Mouse (Mus musculus) liver, embryonic 16.5 days (tissue): ENCODE measurements around the gene Glrb. TPM values are rescaled to one million over a fixed set of nuclear protein-coding genes. Genes with fewer than 3 reads are reported as not detected.

ENCODE experiments used
- ATAC-seq: fragments of 200-750 bp; cut with Nextera tagmentation; 2 replicates; pipeline ENCODE4 v1.8.0; 2017; ENCODE audit warnings: low read depth, mild to moderate bottlenecking, moderate number of reproducible peaks, moderate library complexity
- H3K27ac ChIP-seq: fragments of 300-500 bp; sonication (generic); 2 replicates; pipeline ENCODE4 v1.5.1; 2014; ENCODE audit warnings: mild to moderate bottlenecking, low read length
- H3K27me3 ChIP-seq: fragments of 300-500 bp; sonication (generic); 2 replicates; pipeline ENCODE4 v1.6.1; 2014; ENCODE audit warnings: low read depth, low read length, mixed read lengths; ENCODE audit not compliant: control insufficient read depth, insufficient read depth
- H3K36me3 ChIP-seq: fragments of 300-500 bp; sonication (generic); 2 replicates; pipeline ENCODE4 v1.6.1; 2014; ENCODE audit warnings: mild to moderate bottlenecking; ENCODE audit not compliant: control insufficient read depth, insufficient read depth
- H3K4me1 ChIP-seq: fragments of 300-500 bp; sonication (generic); 2 replicates; pipeline ENCODE4 v1.6.1; 2014; ENCODE audit warnings: low read depth, low read length, mixed read lengths; ENCODE audit not compliant: control insufficient read depth
- H3K4me2 ChIP-seq: fragments of 300-500 bp; sonication (generic); 2 replicates; pipeline ENCODE4 v1.6.1; 2014; ENCODE audit warnings: low read depth, low read length, mixed read lengths
- H3K4me3 ChIP-seq: fragments of 300-500 bp; sonication (generic); 2 replicates; pipeline ENCODE4 v1.5.1; 2014; ENCODE audit warnings: low read depth, mild to moderate bottlenecking, low read length
- H3K9ac ChIP-seq: fragments of 300-500 bp; sonication (generic); 2 replicates; pipeline ENCODE4 v1.6.1; 2014; ENCODE audit warnings: low read depth, low read length
- H3K9me3 ChIP-seq: fragments of 300-500 bp; sonication (generic); replicated peaks from 2 replicates; pipeline ENCODE4 v1.6.1; 2016; ENCODE audit warnings: low read length; ENCODE audit not compliant: control insufficient read depth
- WGBS: fragments of 180-500 bp; shearing (Covaris S2); extraction: QIAGEN DNeasy Blood & Tissue Kit; methylation state at CpG from one replicate; pipeline ENCODE4 v1.1.7; 2014; ENCODE audit not compliant: insufficient replicate concordance; 5-methylcytosine and 5-hydroxymethylcytosine counted together
- polyA plus RNA-seq: library from polyadenylated mRNA; unstranded; fragments of >200 nt; fragmentation: Nextera tagmentation; extraction: Ambion mirVana; gene quantifications from 2 replicates; pipeline ENCODE4 v1.2.1, GENCODE M21; 2015

Glrb gene
- polyA plus RNA-seq, 1 experiment from 2014 or later, result 0.08 TPM

DNA sequence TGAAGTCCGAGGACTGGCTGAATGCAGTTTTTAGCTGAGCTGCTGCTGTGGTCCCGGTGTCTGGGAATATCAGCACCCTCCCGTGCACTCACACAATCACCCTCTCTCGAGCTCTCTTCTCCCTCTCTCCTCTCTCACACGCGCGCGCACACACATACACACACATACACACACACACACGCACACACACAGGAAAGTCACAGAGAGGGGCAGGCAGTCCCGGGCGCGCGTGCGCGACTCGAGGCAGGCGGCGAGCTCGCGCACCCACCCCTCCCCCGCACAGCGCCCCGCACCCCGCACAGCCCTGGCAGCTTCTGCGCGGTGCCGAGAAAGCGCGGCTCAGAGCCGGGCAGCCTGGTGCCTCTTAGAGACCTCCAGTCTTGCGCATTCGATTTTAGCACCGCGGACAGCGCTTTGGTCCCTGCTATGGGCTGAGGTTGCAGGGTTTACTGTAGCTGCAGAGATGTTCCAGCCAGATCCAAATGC lies 110.8 kb downstream of the Glrb start, which contains the start of gene Gria2:
Gene Gria2 (minus strand): TSS at position 240 of the 486 bp plus-strand sequence.
- H3K4me3 ChIP-seq, result 0 out of 2 replicates have a peak within 1 kb of the TSS, but pooled peaks have one; percentile 21
- peaks cover 24% of the 10 kb centered on the region for H3K27me3 ChIP-seq
- WGBS, result under 1% methylated on average over 35 of the region's 35 CpGs
- no peak within 1 kb of the TSS for H3K9ac ChIP-seq
- no peak within 1 kb of the TSS for H3K27ac ChIP-seq
- peak within 1 kb of the TSS; percentile 35 for H3K4me2 ChIP-seq
- H3K36me3 ChIP-seq, result no peaks in the 10 kb centered on the region
- ATAC-seq, result peak; percentile 45; the same call in 1 of the 2 replicates
- no peaks in the 10 kb centered on the region for H3K4me1 ChIP-seq
- no peaks in the 10 kb centered on the region for H3K9me3 ChIP-seq

DNA sequence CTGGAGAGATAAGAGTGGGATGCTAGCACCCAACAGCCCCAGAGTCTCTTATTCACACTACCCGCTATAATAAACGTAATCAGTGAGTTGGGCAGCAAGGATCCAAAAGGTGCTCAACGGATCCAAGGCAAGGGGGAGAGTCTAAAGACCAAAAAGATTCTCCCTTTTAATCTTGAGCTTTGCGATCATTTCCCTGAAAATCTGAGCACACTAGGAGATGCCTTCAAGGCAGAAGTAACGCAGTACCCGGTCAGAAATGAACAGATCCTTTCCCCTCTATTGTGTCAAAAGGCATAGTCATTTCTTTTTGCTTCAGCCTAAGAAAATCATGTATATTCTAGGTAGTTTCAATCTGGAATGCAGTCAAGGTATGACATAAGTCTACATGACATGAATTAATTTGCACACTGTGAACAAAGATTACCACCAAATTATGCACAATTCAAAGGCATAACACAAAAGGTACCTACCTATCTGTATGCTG lies 111.6 kb downstream of the Glrb start:
- Histone ChIP-seq H3K9me3 (no peaks in the 10 kb centered on the region), H3K4me1 (no peaks in the 10 kb centered on the region), H3K36me3 (no peaks in the 10 kb centered on the region), H3K4me3 (no peak overlapping the region), H3K27me3 (peaks cover 24% of the 10 kb centered on the region), H3K9ac (no peak overlapping the region), H3K4me2 (no peak overlapping the region), H3K27ac (no peak overlapping the region)
- ATAC-seq, result no peak
- WGBS, result 16% methylated on average over 6 of the region's 6 CpGs

DNA sequence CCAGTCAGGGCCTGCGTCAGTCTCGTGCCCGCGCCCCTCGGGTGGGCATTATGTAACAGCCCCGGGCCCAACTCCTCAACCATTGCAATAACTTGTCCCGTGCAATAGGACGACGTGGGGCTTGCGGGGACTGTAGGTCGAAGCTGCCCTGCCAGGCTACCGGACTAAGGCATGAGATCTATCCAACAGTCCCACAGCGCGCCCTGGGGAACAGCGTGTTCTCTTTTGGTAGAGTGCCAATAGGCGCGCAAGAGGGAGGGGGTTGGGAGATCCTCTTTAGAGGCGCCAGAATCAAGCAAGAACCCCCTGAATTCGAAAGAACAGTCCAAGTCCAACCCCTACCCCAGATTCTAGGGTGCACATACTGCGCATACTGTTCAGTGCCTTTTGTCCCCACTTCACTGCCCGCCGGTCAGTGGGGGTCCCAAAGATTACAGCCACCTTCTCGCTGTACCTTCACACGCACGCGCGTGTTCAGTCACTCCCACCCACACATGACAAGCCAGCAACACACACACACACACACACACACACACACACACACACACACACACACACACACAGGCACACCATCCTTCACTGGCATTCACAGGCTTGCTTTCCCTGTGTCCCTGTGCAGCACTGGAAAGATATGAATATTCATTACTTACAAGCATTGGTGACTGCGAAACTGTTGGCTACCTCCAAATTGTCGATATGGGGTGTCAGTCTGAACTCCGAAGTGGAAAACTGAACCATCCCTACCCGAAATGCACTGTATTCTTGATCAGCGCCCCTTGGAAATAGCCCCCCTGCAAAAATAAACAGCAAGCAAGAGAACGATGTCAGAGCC lies 112.2 kb downstream of the Glrb start:
- Histone ChIP-seq H3K36me3 (no peaks in the 10 kb centered on the region), H3K9me3 (no peaks in the 10 kb centered on the region), H3K27ac (no peak overlapping the region), H3K4me1 (no peaks in the 10 kb centered on the region), H3K27me3 (peaks cover 24% of the 10 kb centered on the region), H3K9ac (no peak overlapping the region), H3K4me3 (no peak overlapping the region), H3K4me2 (no peak overlapping the region)
- 5% methylated on average over 33 of the region's 33 CpGs for WGBS
- no peak for ATAC-seq

DNA sequence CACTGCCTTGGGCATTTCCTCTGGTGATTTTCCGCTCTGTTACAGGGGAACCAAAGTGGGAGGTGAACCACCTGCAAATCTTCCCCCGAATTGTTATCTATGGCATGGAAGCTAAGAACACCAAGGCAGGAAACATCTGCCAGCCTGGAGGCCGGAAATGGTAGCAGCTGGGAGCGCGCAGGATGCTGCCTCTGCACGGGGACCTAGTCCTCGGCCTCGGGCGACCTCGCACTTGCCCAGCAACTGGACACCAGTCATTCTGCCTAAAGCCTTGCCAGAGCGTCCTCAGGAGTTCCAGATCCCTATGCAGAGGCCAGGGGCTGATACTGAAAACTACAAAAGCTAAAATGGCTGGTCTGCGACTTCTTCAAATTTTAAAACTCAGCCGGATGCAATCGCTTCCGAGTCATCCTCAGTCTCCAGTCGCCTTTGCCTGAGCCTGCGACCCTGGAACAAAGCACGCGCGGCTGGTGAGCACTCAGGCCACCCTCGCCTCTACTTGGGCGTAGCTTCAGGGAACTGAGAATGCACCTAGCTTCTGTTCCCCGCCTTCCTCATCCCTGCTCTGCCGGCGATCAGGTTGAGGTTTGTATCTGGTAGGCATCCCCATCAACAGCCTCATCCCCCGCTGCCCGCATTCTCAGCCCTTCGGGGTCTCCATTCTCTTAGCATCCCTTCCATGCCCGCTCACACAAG lies 113.0 kb downstream of the Glrb start:
- Histone ChIP-seq H3K4me1 (no peaks in the 10 kb centered on the region), H3K36me3 (no peaks in the 10 kb centered on the region), H3K9ac (no peak overlapping the region), H3K27me3 (peaks cover 24% of the 10 kb centered on the region), H3K4me2 (peak overlapping the region; percentile 20; the same call in 1 of the 2 replicates), H3K27ac (no peak overlapping the region), H3K4me3 (no peak overlapping the region), H3K9me3 (no peaks in the 10 kb centered on the region)
- WGBS, result 2% methylated on average over 29 of the region's 29 CpGs
- 0 out of 2 replicates have a peak, but pooled peaks have one; percentile 7 for ATAC-seq

DNA sequence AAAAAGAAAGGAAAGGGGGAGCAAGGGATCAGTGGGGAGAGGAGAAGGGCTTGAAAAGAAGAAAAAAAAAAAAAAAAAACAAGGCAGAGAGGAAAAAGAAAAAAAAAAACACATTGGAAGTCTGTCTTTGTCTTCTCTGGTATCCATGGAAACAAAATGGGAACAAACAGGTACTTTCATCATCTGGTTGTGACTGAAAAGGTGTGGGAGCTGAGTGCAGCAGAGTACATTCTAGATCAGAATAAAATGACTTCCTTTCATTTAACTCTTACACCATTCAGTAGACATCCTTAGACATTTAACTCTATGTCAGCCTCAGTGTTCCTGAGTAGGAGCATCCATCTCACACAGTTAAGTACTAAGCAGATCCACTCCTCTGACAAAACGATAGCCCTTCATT lies 115.5 kb downstream of the Glrb start:
- 40% methylated on average over 1 of the region's 1 CpGs for WGBS
- H3K4me2 ChIP-seq, result no peak overlapping the region
- no peak for ATAC-seq
- H3K9ac ChIP-seq, result no peak overlapping the region
- H3K27ac ChIP-seq, result no peak overlapping the region
- no peaks in the 10 kb centered on the region for H3K9me3 ChIP-seq
- H3K4me3 ChIP-seq, result no peak overlapping the region
- H3K36me3 ChIP-seq, result no peaks in the 10 kb centered on the region
- H3K4me1 ChIP-seq, result no peaks in the 10 kb centered on the region
- peaks cover 24% of the 10 kb centered on the region for H3K27me3 ChIP-seq

DNA sequence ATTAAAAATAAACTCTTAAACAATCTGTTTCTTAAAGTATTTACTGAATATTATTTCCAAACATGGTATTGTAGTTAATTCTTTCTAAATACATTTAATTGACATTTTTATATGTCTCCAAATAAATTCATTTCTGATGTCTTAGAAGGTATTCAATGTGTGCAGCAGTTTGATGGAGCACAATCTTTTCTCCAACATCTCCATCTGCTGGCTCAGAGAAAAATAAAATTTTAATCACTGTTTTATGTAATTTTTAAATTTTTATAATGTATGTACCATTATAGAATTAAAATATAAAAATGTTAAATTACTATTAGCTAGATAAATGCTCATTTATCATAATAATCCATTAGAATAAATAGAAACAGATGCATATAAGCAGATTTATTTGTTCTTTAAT lies 116.7 kb downstream of the Glrb start:
- Histone ChIP-seq H3K27me3 (peaks cover 15% of the 10 kb centered on the region), H3K4me1 (no peaks in the 10 kb centered on the region), H3K4me2 (no peak overlapping the region), H3K27ac (no peak overlapping the region), H3K36me3 (no peaks in the 10 kb centered on the region), H3K4me3 (no peak overlapping the region), H3K9ac (no peak overlapping the region), H3K9me3 (no peaks in the 10 kb centered on the region)
- no peak for ATAC-seq

DNA sequence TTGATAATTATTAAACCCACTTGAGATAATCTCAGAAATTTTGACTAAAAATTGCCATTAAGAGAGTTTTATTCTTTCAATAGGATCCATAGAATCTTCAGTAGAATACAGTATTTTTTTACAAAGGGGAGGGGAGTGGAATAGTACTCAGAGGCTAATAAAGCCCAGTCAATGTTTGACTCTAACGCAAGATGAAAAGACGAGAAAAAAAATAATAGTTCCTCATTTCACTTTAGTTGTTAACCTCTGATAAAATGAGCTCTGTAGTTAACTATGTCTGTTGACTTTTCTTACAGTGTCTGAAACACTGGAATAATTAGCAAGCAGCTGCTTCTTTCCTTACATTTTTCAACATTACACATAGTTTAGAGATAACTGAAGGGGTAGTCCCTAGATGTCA lies 118.2 kb downstream of the Glrb start:
- no peaks in the 10 kb centered on the region for H3K9me3 ChIP-seq
- H3K36me3 ChIP-seq, result no peaks in the 10 kb centered on the region
- no peak overlapping the region for H3K27ac ChIP-seq
- H3K27me3 ChIP-seq, result peaks cover under 1% of the 10 kb centered on the region
- H3K4me2 ChIP-seq, result no peak overlapping the region
- no peak overlapping the region for H3K9ac ChIP-seq
- ATAC-seq, result no peak
- WGBS, result 53% methylated on average over 2 of the region's 2 CpGs
- no peaks in the 10 kb centered on the region for H3K4me1 ChIP-seq
- H3K4me3 ChIP-seq, result no peak overlapping the region
